Mouse (Mus musculus) kidney, postnatal 36 days (tissue): ENCODE measurements around the gene Gbp5.
A peak's percentile ranks its signal among the peaks of the same experiment; 100 is the strongest.

Experiments
- DNase-seq, 2 experiments: peaks; one replicate each; pipeline ENCODE4 v3.0.0; 2021 to 2022; ENCODE audit warnings: mixed read lengths in 2 of 2

The Gbp5 gene

GRCm38 (mm10) chr3:142493536-142494061, at the start of gene Gbp5:
TSS of gene Gbp5 (plus strand) at chr3:142493978.
- peak; percentile 76 to 79 for DNase-seq

- DNase-seq = no peak
Observed at GRCm38 (mm10) chr3:142454198-142454597, 39.6 kb upstream of the Gbp5 start.

- DNase-seq = peak; percentile 21 to 57
Observed at GRCm38 (mm10) chr3:142459241-142459640, 34.5 kb upstream of the Gbp5 start.

- no peak for DNase-seq
Observed at GRCm38 (mm10) chr3:142462764-142463751, 30.7 kb upstream of the Gbp5 start.

GRCm38 (mm10) chr3:142474349-142474983, 19.3 kb upstream of the Gbp5 start:
- DNase-seq = peak; percentile 33 to 48

GRCm38 (mm10) chr3:142475913-142476312, 17.9 kb upstream of the Gbp5 start:
- DNase-seq = peak; percentile 57 to 87

GRCm38 (mm10) chr3:142477866-142478265, 15.9 kb upstream of the Gbp5 start:
- no peak for DNase-seq

- no peak for DNase-seq
Observed at GRCm38 (mm10) chr3:142478360-142478759, 15.4 kb upstream of the Gbp5 start.

- peak; percentile 81 to 87 for DNase-seq
Observed at GRCm38 (mm10) chr3:142490465-142490864, 3.3 kb upstream of the Gbp5 start.

- no peak for DNase-seq
Observed at GRCm38 (mm10) chr3:142495146-142495655, 1.4 kb downstream of the Gbp5 start.

- peak; percentile 24 to 27 for DNase-seq
Observed at GRCm38 (mm10) chr3:142496113-142497101, 2.6 kb downstream of the Gbp5 start.

GRCm38 (mm10) chr3:142497123-142497841, 3.5 kb downstream of the Gbp5 start:
- DNase-seq = no peak

- DNase-seq = no peak
Observed at GRCm38 (mm10) chr3:142498941-142499340, 5.2 kb downstream of the Gbp5 start.

GRCm38 (mm10) chr3:142528116-142528515, 34.3 kb downstream of the Gbp5 start:
- DNase-seq = no peak

- no peak for DNase-seq
Observed at GRCm38 (mm10) chr3:142529597-142529996, 35.8 kb downstream of the Gbp5 start.

- DNase-seq = peak; percentile 63 to 67
Observed at GRCm38 (mm10) chr3:142530087-142530953, 36.5 kb downstream of the Gbp5 start, which contains the start of gene Gbp7. TSS of gene Gbp7 (plus strand) at chr3:142530342.

GRCm38 (mm10) chr3:142531595-142531994, 37.8 kb downstream of the Gbp5 start:
- no peak for DNase-seq

- DNase-seq = no peak
Observed at GRCm38 (mm10) chr3:142533185-142533584, 39.4 kb downstream of the Gbp5 start.

- DNase-seq = no peak
Observed at GRCm38 (mm10) chr3:142535667-142536066, 41.9 kb downstream of the Gbp5 start.

- DNase-seq = no peak
Observed at GRCm38 (mm10) chr3:142541391-142541790, 47.6 kb downstream of the Gbp5 start.
